Mouse (Mus musculus) monocyte, adult 59 days (primary cell): ENCODE results near the gene Tnr. TPM values are rescaled to one million over a fixed set of nuclear protein-coding genes. Genes with fewer than 3 reads are reported as not detected.

Source experiments
- total RNA-seq, 2 experiments: library from RNA; stranded (reverse); gene quantifications; one replicate each; pipeline ENCODE4 v1.2.4; 2023

The Tnr gene
- not detected for total RNA-seq

DNA sequence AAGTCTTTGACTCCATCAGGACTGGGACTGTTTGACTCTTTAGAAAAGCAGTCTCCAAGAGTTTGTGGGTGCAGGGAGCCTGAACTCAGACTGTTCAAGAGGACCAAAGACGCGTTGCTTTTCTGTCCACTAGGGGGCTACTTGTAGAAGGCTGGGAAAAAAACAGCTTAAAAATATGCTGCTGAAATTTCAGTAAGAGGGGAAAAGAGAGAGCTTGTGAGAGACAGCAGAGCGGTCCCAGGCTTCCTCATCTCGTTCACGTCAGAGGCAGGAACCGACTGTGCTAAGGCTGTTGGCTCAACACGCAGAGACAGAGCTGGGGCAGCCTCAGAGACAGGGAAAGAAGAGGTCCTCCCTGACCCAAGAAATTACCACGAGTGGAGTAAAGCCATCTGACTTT is at the start of gene Tnr:
Gene Tnr (plus strand): TSS at position 192 of the 400 bp plus-strand sequence.

